Mouse (Mus musculus) stomach, embryonic 14.5 days (tissue): ENCODE measurements around the gene Sorbs2. TPM values are rescaled to one million over a fixed set of nuclear protein-coding genes. Genes with fewer than 3 reads are reported as not detected.

Experiments
- ATAC-seq: fragments of 200-750 bp; cut with Nextera tagmentation; 2 replicates; pipeline ENCODE4 v1.8.0; 2017; ENCODE audit warnings: low read depth, moderate TSS enrichment; ENCODE audit not compliant: insufficient number of reproducible peaks, insufficient read depth, low FRiP score
- H3K27ac ChIP-seq: fragments of 300-500 bp; sonication (generic); 2 replicates; pipeline ENCODE4 v1.5.1; 2014; ENCODE audit warnings: mild to moderate bottlenecking, low read length, moderate library complexity, mixed read lengths
- H3K27me3 ChIP-seq: fragments of 300-500 bp; sonication (generic); 2 replicates; pipeline ENCODE4 v1.6.1; 2014; ENCODE audit warnings: low read length, control low read depth, mixed read lengths; ENCODE audit not compliant: control insufficient read depth, insufficient read depth
- H3K36me3 ChIP-seq: fragments of 300-500 bp; sonication (generic); 2 replicates; pipeline ENCODE4 v1.6.1; 2014; ENCODE audit warnings: mild to moderate bottlenecking, control low read depth, low read length, moderate library complexity, mixed read lengths; ENCODE audit not compliant: control insufficient read depth, insufficient read depth
- H3K4me1 ChIP-seq: fragments of 300-500 bp; sonication (generic); 2 replicates; pipeline ENCODE4 v1.6.1; 2014; ENCODE audit warnings: low read length, control low read depth, mixed read lengths; ENCODE audit not compliant: control insufficient read depth, insufficient read depth
- H3K4me2 ChIP-seq: fragments of 300-500 bp; sonication (generic); replicated peaks from 2 replicates; pipeline ENCODE4 v1.6.1; 2014; ENCODE audit warnings: low read depth, low read length, control low read depth
- H3K4me3 ChIP-seq: fragments of 300-500 bp; sonication (generic); 2 replicates; pipeline ENCODE4 v1.5.1; 2014; ENCODE audit warnings: low read depth, low read length, control low read depth
- H3K9ac ChIP-seq: fragments of 300-500 bp; sonication (generic); replicated peaks from 2 replicates; pipeline ENCODE4 v1.6.1; 2014; ENCODE audit warnings: low read depth, mild to moderate bottlenecking, control low read depth, low read length, moderate library complexity, mixed read lengths
- H3K9me3 ChIP-seq: fragments of 300-500 bp; sonication (generic); 2 replicates; pipeline ENCODE4 v1.6.1; 2016; ENCODE audit warnings: low read depth, low read length, control low read depth; ENCODE audit not compliant: control insufficient read depth
- WGBS: fragments of 180-500 bp; shearing (Covaris S2); extraction: QIAGEN DNeasy Blood & Tissue Kit; methylation state at CpG from one replicate; pipeline ENCODE4 v1.1.7; 2014; 5-methylcytosine and 5-hydroxymethylcytosine counted together
- polyA plus RNA-seq: library from polyadenylated mRNA; unstranded; fragments of >200 nt; fragmentation: Nextera tagmentation; extraction: Ambion mirVana; gene quantifications from 2 replicates; pipeline ENCODE4 v1.2.1, GENCODE M21; 2014

The Sorbs2 gene
- polyA plus RNA-seq, 1 experiment from 2014 or later: 32.1 TPM

GRCm38 (mm10) chr8:45677854-45678241 lies 170.3 kb downstream of the Sorbs2 start:
- H3K27me3 ChIP-seq: no peaks in the 10 kb centered on the region
- ATAC-seq: no peak
- no peak overlapping the region for H3K9ac ChIP-seq
- no peak overlapping the region for H3K27ac ChIP-seq
- 0 out of 2 replicates have a peak, but pooled peaks cover 3% of the 10 kb centered on the region for H3K4me1 ChIP-seq
- 91% methylated on average over 3 of the region's 3 CpGs for WGBS
- no peak overlapping the region for H3K4me3 ChIP-seq
- no peaks in the 10 kb centered on the region for H3K36me3 ChIP-seq
- no peak overlapping the region for H3K4me2 ChIP-seq
- no peaks in the 10 kb centered on the region for H3K9me3 ChIP-seq

- H3K27me3 ChIP-seq: no peaks in the 10 kb centered on the region
- no peaks in the 10 kb centered on the region for H3K36me3 ChIP-seq
- H3K4me3 ChIP-seq: no peak overlapping the region
- H3K4me1 ChIP-seq: no peaks in the 10 kb centered on the region; the same call in 1 of the 2 replicates
- no peak overlapping the region for H3K27ac ChIP-seq
- ATAC-seq: no peak
- WGBS: 80% methylated on average over 3 of the region's 3 CpGs
- H3K4me2 ChIP-seq: no peak overlapping the region
- H3K9me3 ChIP-seq: no peaks in the 10 kb centered on the region
- no peak overlapping the region for H3K9ac ChIP-seq
These were observed 173.6 kb downstream of the Sorbs2 start for GRCm38 (mm10) chr8:45681171-45681570.

GRCm38 (mm10) chr8:45682845-45683383 lies 175.3 kb downstream of the Sorbs2 start:
- no peak overlapping the region for H3K9ac ChIP-seq
- no peak overlapping the region for H3K4me3 ChIP-seq
- H3K9me3 ChIP-seq: no peaks in the 10 kb centered on the region
- no peak overlapping the region for H3K27ac ChIP-seq
- H3K27me3 ChIP-seq: no peaks in the 10 kb centered on the region
- WGBS: 50% methylated on average over 8 of the region's 8 CpGs
- H3K4me1 ChIP-seq: no peaks in the 10 kb centered on the region; the same call in 1 of the 2 replicates
- H3K4me2 ChIP-seq: no peak overlapping the region
- no peak for ATAC-seq
- no peaks in the 10 kb centered on the region for H3K36me3 ChIP-seq

- Histone ChIP-seq H3K4me2 (no peak overlapping the region), H3K36me3 (no peaks in the 10 kb centered on the region), H3K27ac (no peak overlapping the region), H3K9me3 (no peaks in the 10 kb centered on the region; the same call in 1 of the 2 replicates), H3K4me3 (no peak overlapping the region), H3K27me3 (no peaks in the 10 kb centered on the region), H3K4me1 (peaks cover 11% of the 10 kb centered on the region; the same call in 1 of the 2 replicates), H3K9ac (no peak overlapping the region)
- WGBS: 58% methylated on average over 12 of the region's 12 CpGs
- no peak for ATAC-seq
These were observed 180.5 kb downstream of the Sorbs2 start for GRCm38 (mm10) chr8:45687942-45688695.

GRCm38 (mm10) chr8:45689611-45690207 lies 182.1 kb downstream of the Sorbs2 start:
- H3K4me3 ChIP-seq: no peak overlapping the region
- no peaks in the 10 kb centered on the region for H3K36me3 ChIP-seq
- H3K9ac ChIP-seq: no peak overlapping the region
- 58% methylated on average over 2 of the region's 2 CpGs for WGBS
- no peaks in the 10 kb centered on the region for H3K27me3 ChIP-seq
- H3K4me2 ChIP-seq: no peak overlapping the region
- peaks cover 11% of the 10 kb centered on the region; the same call in 1 of the 2 replicates for H3K4me1 ChIP-seq
- ATAC-seq: no peak
- H3K9me3 ChIP-seq: no peaks in the 10 kb centered on the region; the same call in 1 of the 2 replicates
- no peak overlapping the region for H3K27ac ChIP-seq

GRCm38 (mm10) chr8:45700100-45700499 lies 192.5 kb downstream of the Sorbs2 start:
- Histone ChIP-seq H3K4me3 (no peak overlapping the region), H3K27me3 (no peaks in the 10 kb centered on the region), H3K9me3 (no peaks in the 10 kb centered on the region), H3K27ac (no peak overlapping the region), H3K9ac (no peak overlapping the region), H3K36me3 (no peaks in the 10 kb centered on the region; the same call in 1 of the 2 replicates), H3K4me2 (no peak overlapping the region), H3K4me1 (no peaks in the 10 kb centered on the region)
- ATAC-seq: no peak
- 88% methylated on average over 5 of the region's 5 CpGs for WGBS

GRCm38 (mm10) chr8:45703700-45704101 lies 196.1 kb downstream of the Sorbs2 start:
- Histone ChIP-seq H3K9me3 (no peaks in the 10 kb centered on the region), H3K36me3 (no peaks in the 10 kb centered on the region), H3K4me3 (no peak overlapping the region), H3K27ac (no peak overlapping the region), H3K4me2 (no peak overlapping the region), H3K9ac (no peak overlapping the region), H3K27me3 (no peaks in the 10 kb centered on the region), H3K4me1 (no peaks in the 10 kb centered on the region)
- WGBS: 74% methylated on average over 4 of the region's 4 CpGs
- no peak for ATAC-seq

GRCm38 (mm10) chr8:45709098-45709497 lies 201.5 kb downstream of the Sorbs2 start:
- Histone ChIP-seq H3K9ac (no peak overlapping the region), H3K27ac (no peak overlapping the region), H3K36me3 (no peaks in the 10 kb centered on the region), H3K9me3 (no peaks in the 10 kb centered on the region), H3K4me1 (no peaks in the 10 kb centered on the region), H3K4me2 (no peak overlapping the region), H3K4me3 (no peak overlapping the region), H3K27me3 (no peaks in the 10 kb centered on the region)
- 69% methylated on average over 4 of the region's 4 CpGs for WGBS
- no peak for ATAC-seq
